Mouse (Mus musculus) gastrocnemius, postnatal 14 days (tissue): ENCODE data around the gene Etfdh. TPM values are rescaled to one million over a fixed set of nuclear protein-coding genes. Genes with fewer than 3 reads are reported as not detected.
A peak's percentile ranks its signal among the peaks of the same experiment; 100 is the strongest.

Experiments used
- DNase-seq: peaks from one replicate; pipeline ENCODE4 v3.0.0; 2021; ENCODE audit warnings: mixed read lengths
- intact Hi-C: fragments of 180-260 bp; cut with DNase I; formaldehyde crosslinking; loops from one replicate; pipeline ENCODE4 v1.15.1; 2025; ENCODE audit warnings: low total_unique reads
- total RNA-seq, 2 experiments: library from RNA; stranded (reverse); gene quantifications; 2 replicates each; pipeline ENCODE4 v1.2.3; 2021

Gene Etfdh
- total RNA-seq, 2 experiments from 2014 or later: 97.3 to 138 TPM

DNA sequence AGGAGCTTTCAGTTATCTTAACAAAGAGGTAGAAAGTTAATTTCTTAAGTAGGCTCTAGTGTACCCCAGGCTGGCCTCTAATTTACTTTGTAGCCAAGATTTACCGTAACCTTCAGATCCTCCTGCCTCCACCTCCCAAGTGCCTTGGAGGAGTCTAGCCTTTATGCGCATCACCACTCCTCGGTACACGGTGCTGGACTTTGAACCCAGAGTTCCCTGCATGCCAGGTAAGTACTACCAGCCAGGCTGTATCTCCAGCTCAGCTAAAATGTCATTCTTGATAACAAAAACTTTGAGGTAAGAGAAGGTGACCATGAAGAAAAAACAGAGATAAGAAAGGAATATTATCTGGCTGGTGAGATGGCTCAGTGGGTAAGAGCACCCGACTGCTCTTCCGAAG, 68.7 kb downstream of the Etfdh start:
- DNase-seq: no peak
- intact Hi-C loops: loop anchor here (10.0 kb wide), 1 partner anchor 46 kb away; no protein-coding TSS in a partner anchor

DNA sequence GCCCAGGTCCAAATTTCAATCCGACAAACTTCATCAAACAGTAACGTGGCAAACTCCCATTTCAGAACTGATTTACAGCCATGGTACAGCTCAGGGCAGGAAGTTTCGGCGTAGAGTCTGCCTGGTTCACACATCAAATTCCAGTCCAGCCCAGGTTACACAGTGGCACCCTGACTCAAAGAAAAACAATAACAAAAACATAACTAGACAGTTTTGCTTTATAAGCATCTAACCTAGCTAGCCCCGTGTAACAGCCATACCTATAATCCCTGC, 69.6 kb downstream of the Etfdh start:
- DNase-seq: no peak
- intact Hi-C loops: loop anchor here (10.0 kb wide), 1 partner anchor 45 kb away; no protein-coding TSS in a partner anchor

DNA sequence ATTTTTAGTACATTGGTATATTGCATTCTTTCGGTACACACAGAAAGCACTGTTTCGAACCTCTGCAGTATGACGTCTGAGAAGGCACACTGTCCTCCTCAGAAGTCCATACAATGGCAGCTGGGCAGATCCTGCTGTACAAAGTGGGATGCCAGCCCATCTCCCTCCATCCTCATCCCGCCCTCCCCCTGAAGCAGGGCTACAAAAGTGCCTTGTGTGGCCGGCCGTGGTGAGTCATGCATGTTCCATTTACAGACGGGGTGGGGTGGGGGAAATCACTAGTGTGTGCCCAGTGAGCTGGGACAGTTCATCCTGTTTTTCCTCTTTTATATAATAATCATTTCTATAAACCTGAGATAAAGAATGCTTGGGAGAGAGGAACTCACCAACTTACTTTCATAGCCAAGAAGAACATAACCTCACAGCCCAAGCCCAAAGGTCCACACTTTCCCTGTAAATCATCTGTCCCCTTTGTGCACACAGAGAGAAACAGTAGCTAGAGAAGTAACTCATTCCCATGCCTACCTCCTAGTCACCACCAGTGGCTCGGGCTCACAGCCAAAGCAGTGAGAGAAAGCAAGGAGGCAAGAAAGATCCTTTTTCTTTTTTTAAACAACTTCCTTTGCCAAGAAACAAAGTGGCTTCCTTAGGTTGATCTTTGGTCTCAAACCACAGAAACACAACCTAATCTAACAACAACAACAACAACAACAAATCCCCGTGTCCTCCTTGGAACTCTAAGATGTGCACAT, 70.1 kb downstream of the Etfdh start:
- peak; percentile 27 for DNase-seq

DNA sequence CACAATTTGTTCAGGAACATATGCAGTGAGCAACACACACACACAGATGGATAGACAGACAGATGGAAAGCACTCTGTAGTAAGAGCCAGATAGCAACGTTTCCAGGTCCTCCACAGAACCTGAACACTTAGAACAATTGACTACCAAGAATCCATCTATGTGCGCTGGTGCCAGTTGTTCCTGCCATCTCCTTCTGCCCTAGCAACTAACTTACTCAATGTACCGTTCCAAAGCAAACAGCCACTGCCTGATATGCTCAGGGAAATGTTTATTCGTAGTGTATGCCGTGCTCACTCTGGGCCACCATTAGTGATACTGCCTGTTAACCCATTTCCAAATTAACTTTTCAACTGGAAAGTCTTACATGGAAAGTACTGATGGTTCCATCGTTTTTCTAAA, 74.2 kb downstream of the Etfdh start:
- intact Hi-C loops: no loop called here
- no peak for DNase-seq

More for the DNA sequence above, 70.1 kb downstream of the Etfdh start:
- intact Hi-C loops: no loop called here

Other genes with a start within 250 kb of the Etfdh start
- 1 to 10 TPM; 4.9 to 5.3 TPM for gene Fnip2, start 61.7 kb downstream of the Etfdh start, total RNA-seq
- gene Ppid, start 38.2 kb downstream of the Etfdh start, total RNA-seq: 10 to 100 TPM; 29.5 to 29.6 TPM
- gene 4930579G24Rik, start 421 bp downstream of the Etfdh start, total RNA-seq: 1 to 10 TPM; 2.3 to 2.7 TPM
- not detected for gene Rxfp1, start 108.4 kb upstream of the Etfdh start, total RNA-seq
- 1 to 10 TPM; 1.0 to 1.9 TPM for gene Tmem144, start 223.3 kb upstream of the Etfdh start, total RNA-seq